Mouse (Mus musculus) heart, postnatal 14 days (tissue): ENCODE results near the gene Reep3. TPM values are rescaled to one million over a fixed set of nuclear protein-coding genes. Genes with fewer than 3 reads are reported as not detected.
"Not testable (repeated sequence)": the region's sequence is repeated elsewhere in the genome, so short reads cannot be mapped to it uniquely, and the experiment has no call there.

Source experiments
- DNase-seq, 2 experiments: peaks; one replicate each; pipeline ENCODE4 v3.0.0; 2021 to 2022
- intact Hi-C: fragments of 180-260 bp; cut with DNase I; formaldehyde crosslinking; loops from one replicate; pipeline ENCODE4 v1.15.1; 2025
- total RNA-seq, 2 experiments: library from RNA; stranded (reverse); gene quantifications; 2 replicates each; pipeline ENCODE4 v1.2.3; 2021

Reep3 gene
- total RNA-seq, 2 experiments from 2014 or later, result 28.4 to 31.5 TPM

DNA sequence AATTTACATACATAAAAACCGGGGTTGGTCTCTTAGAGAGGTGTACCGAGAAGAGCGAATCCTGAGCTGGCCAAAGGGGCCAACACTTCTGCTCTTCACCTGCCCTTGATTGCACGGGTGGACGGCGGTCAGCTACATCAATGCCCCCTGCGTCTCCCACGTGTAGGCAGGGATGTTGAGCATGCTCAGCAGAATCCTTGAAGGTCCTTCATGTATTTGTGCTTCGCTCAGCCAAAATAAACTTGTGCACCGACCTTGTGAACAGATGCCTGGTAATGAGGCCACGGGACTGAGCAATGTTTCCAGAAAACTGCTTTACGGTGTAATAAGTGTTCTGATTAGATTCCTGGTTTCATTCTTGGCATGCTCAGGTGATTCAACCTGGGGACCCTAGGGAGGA lies 67.4 kb downstream of the Reep3 start:
- intact Hi-C loops, result no loop called here
- DNase-seq, result no peak

GRCm38 (mm10) chr10:67026375-67026774 lies 70.4 kb downstream of the Reep3 start:
- intact Hi-C loops, result no loop called here
- DNase-seq, result no peak

- peak; percentile 78 to 86 for DNase-seq
- intact Hi-C loops, result loop anchor here (2.0 kb wide), 1 partner anchor 29 kb away; no protein-coding TSS in a partner anchor
Observed at GRCm38 (mm10) chr10:67025573-67026236, 71.0 kb downstream of the Reep3 start.

DNA sequence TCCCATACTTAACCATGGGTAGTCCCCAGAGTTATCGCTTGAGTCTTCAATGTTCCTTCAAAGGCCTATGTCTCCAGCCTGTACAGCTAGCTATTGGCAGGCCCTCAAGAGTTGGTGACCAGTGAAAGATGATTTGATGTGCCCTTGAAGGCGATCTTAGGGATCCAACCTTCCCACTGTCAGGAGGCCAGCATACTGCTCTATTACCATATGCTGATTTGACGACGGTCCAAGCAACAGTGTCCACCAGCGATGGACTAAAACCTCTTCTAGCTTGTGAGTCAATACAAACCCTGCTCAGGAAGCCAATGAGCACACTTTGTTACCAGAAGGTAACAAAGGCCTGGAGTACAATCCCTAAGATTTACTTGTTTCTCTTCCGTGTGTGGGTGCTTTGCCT lies 72.4 kb downstream of the Reep3 start:
- DNase-seq, result no peak
- intact Hi-C loops, result loop anchor here (2.0 kb wide), 1 partner anchor 30 kb away; no protein-coding TSS in a partner anchor

GRCm38 (mm10) chr10:67023092-67023491 lies 73.7 kb downstream of the Reep3 start:
- intact Hi-C loops, result no loop called here
- DNase-seq, result no peak

DNA sequence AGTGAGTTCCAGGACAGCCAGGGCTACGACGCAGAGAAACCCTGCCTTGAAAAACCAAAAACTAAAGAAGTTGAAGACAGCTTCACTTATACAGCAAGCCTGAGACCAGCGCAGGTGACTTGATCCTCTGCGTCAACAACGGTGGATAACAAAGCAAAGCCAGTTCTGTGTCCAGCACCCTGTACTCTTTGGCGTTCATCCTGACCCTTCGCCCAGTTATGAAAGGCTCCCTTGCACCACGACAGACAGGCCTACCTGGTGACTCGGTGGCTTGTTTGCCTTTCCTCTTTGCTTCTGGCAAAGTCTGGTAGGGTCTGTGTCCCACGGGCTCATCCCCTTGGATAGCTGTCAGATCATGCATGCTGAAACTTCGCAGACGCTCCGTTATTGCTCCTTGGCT lies 75.3 kb downstream of the Reep3 start:
- no peak for DNase-seq
- intact Hi-C loops, result no loop called here

DNA sequence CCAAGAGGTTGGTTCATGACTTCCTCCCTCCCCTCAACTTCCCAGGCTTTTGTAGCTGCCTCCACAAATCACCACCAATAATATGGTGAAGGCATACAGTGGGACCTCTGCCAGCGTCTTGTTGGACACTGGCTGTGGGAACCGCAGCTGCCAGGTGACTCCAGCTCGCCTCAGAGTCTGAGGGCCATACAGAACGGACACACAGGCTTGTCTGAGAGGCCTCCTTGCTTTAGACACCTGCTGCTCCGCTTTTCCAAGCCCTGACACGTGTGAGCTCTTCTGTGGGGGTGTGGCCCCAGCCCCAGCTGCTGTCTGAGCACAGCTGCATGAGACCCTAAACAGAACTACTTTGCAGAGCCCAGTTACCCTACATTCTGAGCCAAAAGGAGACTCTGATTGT lies 77.9 kb downstream of the Reep3 start:
- peak in 1 of 2 experiments; percentile 15 for DNase-seq
- intact Hi-C loops, result no loop called here

DNA sequence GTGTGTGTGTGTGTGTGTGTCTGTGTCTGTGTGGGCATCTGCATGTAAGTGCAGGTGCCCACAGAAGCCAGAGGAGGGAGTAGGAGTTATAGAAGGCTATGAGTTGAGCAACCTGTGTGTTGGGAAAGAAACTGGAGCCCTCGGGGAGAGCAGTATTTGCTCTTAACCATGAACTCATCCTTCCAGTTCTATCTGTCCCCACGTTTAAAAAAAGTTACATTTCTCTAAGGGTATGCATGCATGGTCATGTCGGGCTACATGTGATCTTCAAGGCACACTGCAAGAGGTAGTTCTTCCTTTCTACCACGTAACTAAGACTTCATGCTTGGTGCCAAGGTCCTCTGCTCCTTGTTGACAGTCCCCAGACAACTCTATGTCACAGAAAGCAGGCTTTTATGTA lies 78.9 kb downstream of the Reep3 start:
- DNase-seq, result no peak
- intact Hi-C loops, result no loop called here

DNA sequence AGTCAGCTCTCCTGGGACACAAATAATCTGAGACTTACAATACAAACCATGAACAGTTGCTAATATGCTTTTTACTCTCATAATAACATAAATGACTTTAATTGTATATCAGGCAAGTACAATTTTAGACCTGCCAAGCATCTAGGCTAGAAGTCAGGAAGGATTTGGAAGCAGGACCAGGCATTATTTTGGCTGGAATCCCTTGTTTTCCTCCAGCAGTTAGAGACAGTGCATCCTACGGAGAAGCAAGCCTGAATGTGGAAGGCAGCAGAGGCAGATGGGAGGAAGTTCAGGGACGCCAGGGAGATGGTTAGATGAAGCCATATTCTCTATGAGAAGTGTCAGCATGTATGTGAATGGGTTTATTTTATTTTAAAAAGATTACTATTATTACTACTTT lies 79.4 kb downstream of the Reep3 start:
- intact Hi-C loops, result no loop called here
- DNase-seq, result no peak

DNA sequence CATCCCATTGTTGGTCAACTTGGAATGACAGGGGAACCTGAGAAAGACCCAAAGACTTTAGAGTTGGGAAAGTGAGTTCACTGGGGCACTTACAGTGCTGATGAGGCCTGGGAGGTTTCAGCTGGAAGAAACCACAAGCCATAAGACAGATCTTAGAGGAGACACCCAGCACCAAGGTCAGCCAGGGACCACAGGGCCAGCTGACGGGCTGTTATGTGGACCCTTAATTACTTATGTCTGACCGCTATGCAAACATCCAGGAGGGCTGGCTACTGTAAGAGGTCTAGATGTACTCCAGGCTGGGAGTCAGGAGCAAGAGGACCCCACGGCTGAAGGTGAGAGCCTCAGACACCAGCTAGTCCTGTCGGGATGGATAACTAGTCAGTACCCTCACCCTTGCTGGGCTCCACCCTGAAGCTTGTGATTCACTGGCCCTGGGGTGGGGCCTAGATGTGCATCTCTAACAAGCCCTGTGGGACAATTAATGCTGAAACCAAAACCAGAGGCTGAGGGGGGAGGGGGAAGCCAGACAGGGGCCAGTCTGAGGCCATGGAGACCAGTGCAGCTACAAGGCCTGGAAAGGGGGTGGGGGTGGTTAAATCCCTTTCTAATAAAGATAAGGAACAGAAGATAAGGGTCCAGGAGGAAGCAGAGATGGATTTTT lies 80.0 kb downstream of the Reep3 start:
- intact Hi-C loops, result no loop called here
- DNase-seq, result no peak

- DNase-seq, result no peak
- intact Hi-C loops, result no loop called here
Observed at GRCm38 (mm10) chr10:67014746-67015145, 82.0 kb downstream of the Reep3 start.

DNA sequence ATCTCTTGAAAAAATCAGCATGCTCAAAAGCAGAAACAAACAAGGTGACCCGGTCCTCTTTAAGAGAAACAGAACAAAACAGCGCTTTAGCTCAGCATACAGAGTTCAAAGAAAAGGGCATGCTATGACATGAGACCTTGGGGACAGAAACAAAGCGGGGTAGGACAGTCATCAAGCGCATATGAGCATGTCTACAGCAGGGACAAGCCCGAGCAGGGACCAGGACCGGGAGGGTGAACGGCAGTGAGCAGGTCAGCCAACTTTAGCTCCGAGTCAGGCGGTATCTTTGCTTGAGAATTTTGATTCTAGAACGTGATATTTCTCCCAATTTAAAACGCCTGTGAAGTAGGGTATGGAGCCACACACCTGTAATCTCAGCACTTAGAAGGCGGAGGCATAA lies 86.2 kb downstream of the Reep3 start:
- no peak for DNase-seq
- intact Hi-C loops, result no loop called here

DNA sequence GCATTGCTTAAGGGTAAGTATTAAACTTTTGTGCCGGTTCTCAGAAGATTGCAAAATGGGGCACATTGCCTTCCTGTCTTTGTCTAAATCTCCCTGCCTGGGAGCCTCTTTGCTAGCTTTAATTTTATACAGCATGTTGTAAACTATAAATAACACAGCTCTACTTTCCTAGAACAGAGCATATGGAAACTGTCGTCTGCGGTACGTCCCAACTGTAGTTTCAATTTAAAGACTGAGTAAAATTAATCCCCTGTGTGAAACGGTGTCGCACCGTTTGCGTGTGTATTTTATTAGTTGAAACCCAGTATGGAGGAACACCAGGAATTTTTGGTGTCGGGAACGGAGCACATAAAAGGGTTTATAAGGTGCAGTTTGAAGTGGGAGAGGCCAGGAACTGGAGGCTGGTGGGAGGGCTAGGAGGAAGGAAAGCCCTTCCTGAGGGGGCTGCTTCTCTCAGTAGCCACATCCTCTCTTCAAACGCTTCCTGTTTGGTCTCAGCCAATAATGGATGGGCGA lies 92.2 kb downstream of the Reep3 start:
- intact Hi-C loops, result loop anchor here (5.0 kb wide), 2 partner anchors 53 to 183 kb away; no protein-coding TSS in a partner anchor
- peak in 1 of 2 experiments; percentile 29 for DNase-seq

DNA sequence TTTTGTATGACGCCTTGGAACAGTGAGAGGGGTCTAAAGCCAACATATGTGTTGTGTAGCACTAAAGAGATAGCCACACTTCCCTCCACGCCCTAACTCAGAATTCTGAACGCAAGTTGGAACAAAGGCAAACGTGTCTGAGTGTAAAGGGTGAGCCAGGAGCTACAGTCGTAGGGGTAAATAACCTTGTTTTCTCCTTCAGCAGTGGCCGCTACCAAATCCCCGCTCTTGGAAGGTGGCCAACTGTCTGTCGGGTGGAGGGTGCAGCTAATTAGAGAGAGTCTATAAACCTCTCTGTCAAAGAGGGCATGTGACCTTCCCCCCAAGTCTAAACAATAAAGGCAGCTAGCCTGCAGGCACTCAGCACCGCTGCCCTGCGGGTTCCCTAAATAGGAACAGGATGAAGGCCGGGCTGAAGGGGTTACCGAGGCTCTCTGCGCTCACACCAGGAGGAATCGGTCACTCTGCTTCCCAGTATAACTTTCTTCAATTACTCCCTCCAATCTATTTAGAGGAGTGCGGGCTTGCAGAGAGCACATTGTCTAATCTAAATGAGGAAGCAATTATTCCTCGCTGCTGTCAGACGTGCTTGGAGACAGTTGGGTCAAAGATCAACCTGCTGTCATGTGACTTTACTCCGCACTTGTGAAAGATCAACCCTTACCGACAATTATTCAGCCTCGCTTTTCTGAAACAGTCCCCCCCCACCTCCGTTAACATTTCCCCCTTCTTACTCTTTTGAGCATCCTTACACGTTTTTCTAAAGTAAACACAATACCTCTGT lies 92.8 kb downstream of the Reep3 start:
- intact Hi-C loops, result loop anchor here (1.0 to 5.0 kb wide), 3 partner anchors 53 to 183 kb away; no protein-coding TSS in a partner anchor
- peak; percentile 67 to 78 for DNase-seq

- intact Hi-C loops, result loop anchor here (1.0 to 5.0 kb wide), 3 partner anchors 54 to 184 kb away; no protein-coding TSS in a partner anchor
- DNase-seq, result peak; percentile 70 to 77
Observed at GRCm38 (mm10) chr10:67003009-67003742, 93.6 kb downstream of the Reep3 start.

GRCm38 (mm10) chr10:67002207-67003008 lies 94.3 kb downstream of the Reep3 start:
- intact Hi-C loops, result loop anchor here (1.0 to 5.0 kb wide), 3 partner anchors 55 to 185 kb away; no protein-coding TSS in a partner anchor

DNA sequence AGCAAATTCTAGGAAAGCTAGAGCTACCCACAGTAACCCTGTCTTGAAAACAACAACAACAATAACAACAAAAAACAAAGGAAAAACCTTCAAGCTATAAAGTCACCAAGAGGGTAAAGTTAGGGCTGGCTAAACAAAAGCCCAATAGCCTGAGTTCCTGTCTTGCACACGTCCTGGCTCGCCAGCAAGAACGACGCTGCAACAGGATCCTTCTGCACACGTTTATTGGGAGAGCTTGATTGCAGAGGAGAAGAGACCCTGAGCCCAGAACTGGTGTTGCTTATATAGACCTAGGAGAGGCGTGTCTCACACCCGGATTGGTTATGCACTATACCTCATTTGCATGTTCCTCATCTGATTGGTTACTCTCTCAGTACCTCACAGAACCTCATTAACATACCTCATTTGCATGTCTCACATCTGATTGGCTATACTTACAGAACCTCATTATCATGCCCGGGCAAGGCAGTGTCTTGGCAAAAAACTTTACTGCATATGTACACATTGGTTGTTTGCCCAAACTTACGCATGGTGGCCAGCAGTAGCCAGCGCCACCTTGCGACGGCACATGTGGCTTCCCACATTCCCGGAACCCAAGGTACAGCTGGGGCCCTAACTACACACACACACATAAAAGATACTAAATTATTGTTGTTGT lies 95.7 kb downstream of the Reep3 start:
- intact Hi-C loops, result loop anchor here (2.0 to 5.0 kb wide), 3 partner anchors 56 to 186 kb away; partner anchors contain the start of genes Jmjd1c and Reep3

More at GRCm38 (mm10) chr10:67002207-67003008, 94.3 kb downstream of the Reep3 start:
- DNase-seq, result peak; percentile 89 to 90

GRCm38 (mm10) chr10:67000136-67000535 lies 96.6 kb downstream of the Reep3 start:
- intact Hi-C loops, result loop anchor here (2.0 to 5.0 kb wide), 3 partner anchors 57 to 187 kb away; partner anchors contain the start of genes Jmjd1c and Reep3
- DNase-seq, result no peak

More for the DNA sequence above, 95.7 kb downstream of the Reep3 start:
- DNase-seq, result not testable (repeated sequence)
